Mouse (Mus musculus): ENCODE measurements at regions not wholly inside any gene's neighbourhood (a gene's known extent, or its start where the extent isn't known, plus 50 kb on each side); places are given as distances from the start of the nearest gene placed in this dataset.

DNA sequence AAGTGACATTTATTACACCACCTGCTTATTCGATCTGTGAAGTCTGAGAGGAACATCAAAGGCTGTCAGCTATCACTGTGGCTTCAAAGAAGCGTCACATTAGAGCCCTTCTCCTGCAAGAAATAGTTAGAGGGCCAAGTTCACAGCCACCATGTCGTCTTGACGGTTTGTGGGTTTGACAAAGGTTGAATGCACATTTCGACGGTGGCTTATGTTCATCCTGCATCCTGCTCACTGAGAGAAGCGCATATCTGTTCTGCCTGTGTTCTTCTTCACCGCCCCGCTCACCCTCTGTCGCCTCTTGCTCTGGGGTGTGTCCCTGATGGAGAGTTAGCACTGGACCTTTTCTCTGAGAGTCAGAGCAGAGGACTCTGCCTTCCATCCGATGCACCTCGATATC, 67.2 kb upstream of the 1700021F07Rik start:
- no peak overlapping the region for H3K4me3 ChIP-seq (replicated peaks; ENCODE audit: low read length)
- H3K9me3 ChIP-seq (ENCODE audit: control insufficient read depth, low read length), result peaks cover 4% of the 10 kb centered on the region; the same call in 1 of the 2 replicates
- DNase-seq (ENCODE audit: low spot score) (no peak), ATAC-seq (ENCODE audit: low FRiP score, low read depth) (no peak)
- 85% methylated on average over 12 of the region's 12 CpGs for WGBS
- peaks cover 4% of the 10 kb centered on the region; the same call in 1 of the 2 replicates for H3K4me1 ChIP-seq (ENCODE audit: control insufficient read depth, insufficient read depth, low read length)
- TF ChIP-seq POLR2A (IDR thresholded peaks at IDR 0.05; ENCODE audit: borderline replicate concordance, extremely low read depth, insufficient read depth, insufficient read length), result no peak
- H3K27ac ChIP-seq (replicated peaks; ENCODE audit: low read depth, low read length), result no peak overlapping the region
- no peak overlapping the region for H3K4me2 ChIP-seq (replicated peaks; ENCODE audit: low read depth, low read length, severe bottlenecking)
- no peaks in the 10 kb centered on the region for H3K36me3 ChIP-seq (ENCODE audit: control insufficient read depth, insufficient read depth, low read length)
- no peaks in the 10 kb centered on the region for H3K27me3 ChIP-seq (ENCODE audit: control insufficient read depth, insufficient read depth, low read length)
- no peak overlapping the region for H3K9ac ChIP-seq (ENCODE audit: low read depth, low read length, severe bottlenecking)

GRCm38 (mm10) chr2:173456083-173456482, 66.3 kb upstream of the 1700021F07Rik start:
- no peaks in the 10 kb centered on the region for H3K27me3 ChIP-seq (ENCODE audit: control insufficient read depth, insufficient read depth, low read length)
- H3K4me1 ChIP-seq (ENCODE audit: control insufficient read depth, insufficient read depth, low read length), result peaks cover 4% of the 10 kb centered on the region; the same call in 1 of the 2 replicates
- H3K4me3 ChIP-seq (replicated peaks; ENCODE audit: low read length), result no peak overlapping the region
- ATAC-seq (ENCODE audit: low FRiP score, low read depth) (no peak), DNase-seq (ENCODE audit: low spot score) (no peak)
- no peak overlapping the region for H3K27ac ChIP-seq (replicated peaks; ENCODE audit: low read depth, low read length)
- no peaks in the 10 kb centered on the region for H3K36me3 ChIP-seq (ENCODE audit: control insufficient read depth, insufficient read depth, low read length)
- H3K9me3 ChIP-seq (ENCODE audit: control insufficient read depth, low read length), result peaks cover 4% of the 10 kb centered on the region; the same call in 1 of the 2 replicates
- WGBS, result 84% methylated on average over 7 of the region's 7 CpGs
- no peak overlapping the region for H3K9ac ChIP-seq (ENCODE audit: low read depth, low read length, severe bottlenecking)
- TF ChIP-seq POLR2A (IDR thresholded peaks at IDR 0.05; ENCODE audit: borderline replicate concordance, extremely low read depth, insufficient read depth, insufficient read length), result no peak
- H3K4me2 ChIP-seq (replicated peaks; ENCODE audit: low read depth, low read length, severe bottlenecking), result no peak overlapping the region

DNA sequence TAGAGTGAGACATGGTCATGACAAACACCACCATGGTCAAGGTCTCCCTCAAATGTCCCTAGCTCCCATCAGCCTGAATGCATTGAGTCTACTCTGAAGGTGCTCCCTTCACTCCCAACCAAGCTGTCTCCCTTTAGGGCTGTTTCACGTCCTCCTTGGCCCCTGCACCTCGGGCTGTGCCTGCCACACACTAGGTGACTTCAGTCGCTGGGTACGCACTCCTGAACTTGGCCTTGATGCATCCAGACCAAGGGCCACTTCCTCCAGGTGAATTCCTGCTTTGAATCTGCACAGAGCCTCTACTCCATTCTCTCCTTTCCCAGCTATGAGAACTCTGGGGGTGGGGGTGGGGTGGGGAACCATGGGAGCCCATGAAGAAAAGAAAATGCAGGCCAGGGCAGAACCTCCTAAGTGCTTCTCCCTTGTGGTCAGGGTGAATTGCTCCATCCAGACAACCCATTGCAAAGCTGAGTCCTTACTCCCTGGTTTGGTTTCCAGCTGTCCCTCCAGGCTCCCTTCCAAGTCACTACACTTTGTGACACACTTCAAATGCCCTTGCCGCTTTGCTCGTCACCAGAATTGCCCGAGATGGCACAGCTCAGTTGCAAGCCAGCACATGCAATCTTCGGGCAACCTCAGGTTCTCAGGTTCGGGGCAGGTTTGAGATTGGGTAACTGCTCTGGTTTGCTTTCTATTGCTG, 65.3 kb upstream of the 1700021F07Rik start:
- Histone ChIP-seq H3K9me3 (ENCODE audit: control insufficient read depth, low read length) (peaks cover 4% of the 10 kb centered on the region; the same call in 1 of the 2 replicates), H3K36me3 (ENCODE audit: control insufficient read depth, insufficient read depth, low read length) (no peaks in the 10 kb centered on the region), H3K9ac (ENCODE audit: low read depth, low read length, severe bottlenecking) (no peak overlapping the region), H3K27me3 (ENCODE audit: control insufficient read depth, insufficient read depth, low read length) (no peaks in the 10 kb centered on the region), H3K27ac (replicated peaks; ENCODE audit: low read depth, low read length) (no peak overlapping the region), H3K4me3 (replicated peaks; ENCODE audit: low read length) (no peak overlapping the region), H3K4me2 (replicated peaks; ENCODE audit: low read depth, low read length, severe bottlenecking) (no peak overlapping the region), H3K4me1 (ENCODE audit: control insufficient read depth, insufficient read depth, low read length) (no peaks in the 10 kb centered on the region)
- ATAC-seq (ENCODE audit: low FRiP score, low read depth) (no peak), DNase-seq (ENCODE audit: low spot score) (no peak)
- no peak for TF ChIP-seq POLR2A (IDR thresholded peaks at IDR 0.05; ENCODE audit: borderline replicate concordance, extremely low read depth, insufficient read depth, insufficient read length)
- 88% methylated on average over 9 of the region's 9 CpGs for WGBS

- Histone ChIP-seq H3K27ac (replicated peaks; ENCODE audit: low read depth, low read length) (no peak overlapping the region), H3K9ac (ENCODE audit: low read depth, low read length, severe bottlenecking) (no peak overlapping the region), H3K9me3 (ENCODE audit: control insufficient read depth, low read length) (peaks cover 4% of the 10 kb centered on the region; the same call in 1 of the 2 replicates), H3K36me3 (ENCODE audit: control insufficient read depth, insufficient read depth, low read length) (no peaks in the 10 kb centered on the region), H3K4me1 (ENCODE audit: control insufficient read depth, insufficient read depth, low read length) (no peaks in the 10 kb centered on the region), H3K27me3 (ENCODE audit: control insufficient read depth, insufficient read depth, low read length) (no peaks in the 10 kb centered on the region), H3K4me3 (replicated peaks; ENCODE audit: low read length) (no peak overlapping the region), H3K4me2 (replicated peaks; ENCODE audit: low read depth, low read length, severe bottlenecking) (no peak overlapping the region)
- no peak for DNase-seq (ENCODE audit: low spot score)
- no peak for TF ChIP-seq POLR2A (IDR thresholded peaks at IDR 0.05; ENCODE audit: borderline replicate concordance, extremely low read depth, insufficient read depth, insufficient read length)
- no peak for ATAC-seq (ENCODE audit: low FRiP score, low read depth)
- WGBS, result 91% methylated on average over 18 of the region's 18 CpGs
These were observed 64.6 kb upstream of the 1700021F07Rik start for GRCm38 (mm10) chr2:173457624-173458320.

DNA sequence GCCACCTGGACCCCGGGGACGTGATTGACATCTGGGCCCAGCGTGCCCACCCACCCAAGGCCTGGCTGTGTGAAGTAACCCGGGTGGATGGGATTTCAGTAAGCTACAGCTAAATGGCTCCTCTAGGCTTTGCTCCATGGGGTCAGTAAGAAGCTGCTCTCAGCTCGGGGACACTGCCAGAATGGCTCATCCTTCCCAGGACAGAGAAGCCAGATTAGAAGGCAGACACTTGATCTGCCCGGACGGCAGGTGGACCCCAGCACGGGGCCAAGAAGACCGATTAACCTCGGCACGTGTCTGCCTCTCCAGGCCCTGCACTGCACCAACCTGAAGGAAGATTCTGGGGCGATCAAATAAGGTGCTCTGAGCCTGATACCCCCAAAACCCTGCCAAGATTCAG, 63.5 kb upstream of the 1700021F07Rik start:
- 83% methylated on average over 12 of the region's 12 CpGs for WGBS
- Histone ChIP-seq H3K27me3 (ENCODE audit: control insufficient read depth, insufficient read depth, low read length) (no peaks in the 10 kb centered on the region), H3K9me3 (ENCODE audit: control insufficient read depth, low read length) (no peaks in the 10 kb centered on the region; the same call in 1 of the 2 replicates), H3K4me1 (ENCODE audit: control insufficient read depth, insufficient read depth, low read length) (no peaks in the 10 kb centered on the region), H3K36me3 (ENCODE audit: control insufficient read depth, insufficient read depth, low read length) (no peaks in the 10 kb centered on the region), H3K4me2 (replicated peaks; ENCODE audit: low read depth, low read length, severe bottlenecking) (no peak overlapping the region), H3K27ac (replicated peaks; ENCODE audit: low read depth, low read length) (no peak overlapping the region), H3K9ac (ENCODE audit: low read depth, low read length, severe bottlenecking) (no peak overlapping the region), H3K4me3 (replicated peaks; ENCODE audit: low read length) (no peak overlapping the region)
- no peak for DNase-seq (ENCODE audit: low spot score)
- ATAC-seq (ENCODE audit: low FRiP score, low read depth), result no peak
- TF ChIP-seq POLR2A (IDR thresholded peaks at IDR 0.05; ENCODE audit: borderline replicate concordance, extremely low read depth, insufficient read depth, insufficient read length), result no peak

All from limb, embryonic 14.5 days (tissue).